Mouse (Mus musculus): ENCODE measurements around the gene Aoc2. TPM values are rescaled to one million over a fixed set of nuclear protein-coding genes. Genes with fewer than 3 reads are reported as not detected.

The Aoc2 gene
- total and polyA plus RNA-seq, 2 experiments from 2014 or later: 0.63 to 4.1 TPM

- no peaks in the 10 kb centered on the region for H3K36me3 ChIP-seq (ENCODE audit: insufficient read depth, low read length)
- H3K9me3 ChIP-seq (ENCODE audit: low read length): no peaks in the 10 kb centered on the region
- DNase-seq (ENCODE audit: low spot score): no peak
- H3K27ac ChIP-seq: no peak overlapping the region
- 42% methylated on average over 7 of the region's 7 CpGs for WGBS
- ATAC-seq: no peak
- H3K9ac ChIP-seq (replicated peaks; ENCODE audit: low read length): no peak overlapping the region
- peaks cover 18% of the 10 kb centered on the region for H3K4me1 ChIP-seq (ENCODE audit: insufficient read depth, low read length)
- no peak for TF ChIP-seq CTCF (IDR thresholded peaks at IDR 0.05; ENCODE audit: low read depth)
- no peaks in the 10 kb centered on the region for H3K27me3 ChIP-seq (ENCODE audit: insufficient read depth, low read length)
- H3K4me3 ChIP-seq (ENCODE audit: low read length): no peak overlapping the region
- H3K4me2 ChIP-seq (ENCODE audit: low read depth, low read length): no peak overlapping the region
These were observed 44.0 kb upstream of the Aoc2 start for GRCm38 (mm10) chr11:101280837-101281236.

DNA sequence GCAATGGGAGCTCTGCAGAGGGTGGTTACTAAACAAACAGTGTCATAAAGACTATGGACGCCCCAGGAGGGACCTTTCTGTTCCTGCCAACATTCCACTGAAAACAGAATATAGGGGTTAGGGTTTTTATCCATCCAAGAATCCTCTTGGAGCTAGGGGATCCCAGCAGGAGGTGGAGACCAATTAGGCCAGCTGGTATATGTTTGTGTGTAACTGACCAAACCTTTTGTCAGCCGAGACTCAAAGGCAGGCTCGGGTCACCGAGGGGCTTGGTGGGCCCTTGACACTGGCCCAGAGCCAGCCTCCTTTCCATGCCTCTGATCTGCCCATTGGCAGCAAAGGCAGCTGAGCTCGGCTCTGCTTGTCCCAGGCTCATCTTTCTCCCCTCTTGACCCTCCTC, 42.0 kb upstream of the Aoc2 start:
- Histone ChIP-seq H3K4me2 (ENCODE audit: low read depth, low read length) (no peak overlapping the region), H3K4me3 (ENCODE audit: low read length) (no peak overlapping the region), H3K9me3 (ENCODE audit: low read length) (no peaks in the 10 kb centered on the region), H3K27me3 (ENCODE audit: insufficient read depth, low read length) (no peaks in the 10 kb centered on the region), H3K27ac (no peak overlapping the region), H3K4me1 (ENCODE audit: insufficient read depth, low read length) (peaks cover 4% of the 10 kb centered on the region), H3K9ac (replicated peaks; ENCODE audit: low read length) (no peak overlapping the region), H3K36me3 (ENCODE audit: insufficient read depth, low read length) (peaks cover 4% of the 10 kb centered on the region; the same call in 1 of the 2 replicates)
- no peak for ATAC-seq
- DNase-seq (ENCODE audit: low spot score): no peak
- WGBS: 34% methylated on average over 5 of the region's 5 CpGs
- no peak for TF ChIP-seq CTCF (IDR thresholded peaks at IDR 0.05; ENCODE audit: low read depth)

- no peaks in the 10 kb centered on the region for H3K27me3 ChIP-seq (ENCODE audit: insufficient read depth, low read length)
- no peak for TF ChIP-seq CTCF (IDR thresholded peaks at IDR 0.05; ENCODE audit: low read depth)
- no peak overlapping the region for H3K4me2 ChIP-seq (ENCODE audit: low read depth, low read length)
- H3K4me1 ChIP-seq (ENCODE audit: insufficient read depth, low read length): no peaks in the 10 kb centered on the region
- H3K36me3 ChIP-seq (ENCODE audit: insufficient read depth, low read length): peaks cover 6% of the 10 kb centered on the region
- H3K27ac ChIP-seq: no peak overlapping the region
- no peak overlapping the region for H3K4me3 ChIP-seq (ENCODE audit: low read length)
- H3K9ac ChIP-seq (replicated peaks; ENCODE audit: low read length): no peak overlapping the region
- ATAC-seq (no peak), DNase-seq (ENCODE audit: low spot score) (no peak)
- no peaks in the 10 kb centered on the region for H3K9me3 ChIP-seq (ENCODE audit: low read length)
- WGBS: 57% methylated on average over 4 of the region's 4 CpGs
These were observed 41.1 kb upstream of the Aoc2 start for GRCm38 (mm10) chr11:101283805-101284204.

- no peaks in the 10 kb centered on the region for H3K27me3 ChIP-seq (ENCODE audit: insufficient read depth, low read length)
- H3K9ac ChIP-seq (replicated peaks; ENCODE audit: low read length): no peak overlapping the region
- no peaks in the 10 kb centered on the region for H3K9me3 ChIP-seq (ENCODE audit: low read length)
- no peak for TF ChIP-seq CTCF (IDR thresholded peaks at IDR 0.05; ENCODE audit: low read depth)
- ATAC-seq (no peak), DNase-seq (ENCODE audit: low spot score) (no peak)
- H3K36me3 ChIP-seq (ENCODE audit: insufficient read depth, low read length): peaks cover 25% of the 10 kb centered on the region
- no peak overlapping the region for H3K4me2 ChIP-seq (ENCODE audit: low read depth, low read length)
- H3K4me1 ChIP-seq (ENCODE audit: insufficient read depth, low read length): no peaks in the 10 kb centered on the region
- H3K4me3 ChIP-seq (ENCODE audit: low read length): no peak overlapping the region
- no peak overlapping the region for H3K27ac ChIP-seq
- 84% methylated on average over 9 of the region's 9 CpGs for WGBS
These were observed 37.6 kb upstream of the Aoc2 start for GRCm38 (mm10) chr11:101287306-101287705.

DNA sequence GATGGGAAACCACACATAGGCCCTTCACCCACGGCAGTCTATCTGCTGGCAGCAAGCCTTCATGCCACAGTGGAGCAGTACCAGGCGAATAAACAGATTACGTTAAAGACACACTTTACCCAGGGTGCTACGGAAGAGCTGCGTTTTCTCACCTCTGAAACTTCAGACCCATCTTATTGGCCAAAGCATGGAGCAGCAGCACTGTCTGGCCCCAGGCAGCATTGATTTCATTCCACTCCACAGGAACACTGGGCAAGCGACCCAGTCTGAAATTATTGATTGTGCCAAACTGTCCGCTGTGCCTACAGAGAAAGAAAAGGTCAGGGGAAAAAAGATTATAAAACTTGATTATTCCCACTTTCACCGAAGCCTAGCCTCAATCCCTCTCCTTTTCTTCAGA, 33.6 kb upstream of the Aoc2 start:
- H3K4me3 ChIP-seq (ENCODE audit: low read length): no peak overlapping the region
- H3K4me1 ChIP-seq (ENCODE audit: insufficient read depth, low read length): no peaks in the 10 kb centered on the region
- DNase-seq (ENCODE audit: low spot score): no peak
- no peak overlapping the region for H3K9ac ChIP-seq (replicated peaks; ENCODE audit: low read length)
- WGBS: 95% methylated on average over 8 of the region's 8 CpGs
- H3K27ac ChIP-seq: no peak overlapping the region
- no peaks in the 10 kb centered on the region for H3K9me3 ChIP-seq (ENCODE audit: low read length)
- no peak for TF ChIP-seq CTCF (IDR thresholded peaks at IDR 0.05; ENCODE audit: low read depth)
- H3K4me2 ChIP-seq (ENCODE audit: low read depth, low read length): no peak overlapping the region
- H3K36me3 ChIP-seq (ENCODE audit: insufficient read depth, low read length): peaks cover 51% of the 10 kb centered on the region
- H3K27me3 ChIP-seq (ENCODE audit: insufficient read depth, low read length): no peaks in the 10 kb centered on the region
- ATAC-seq: no peak

- 88% methylated on average over 8 of the region's 8 CpGs for WGBS
- Histone ChIP-seq H3K9me3 (ENCODE audit: low read length) (no peaks in the 10 kb centered on the region), H3K27me3 (ENCODE audit: insufficient read depth, low read length) (no peaks in the 10 kb centered on the region), H3K27ac (no peak overlapping the region), H3K9ac (replicated peaks; ENCODE audit: low read length) (no peak overlapping the region), H3K36me3 (ENCODE audit: insufficient read depth, low read length) (peaks cover 45% of the 10 kb centered on the region), H3K4me3 (ENCODE audit: low read length) (no peak overlapping the region), H3K4me2 (ENCODE audit: low read depth, low read length) (no peak overlapping the region), H3K4me1 (ENCODE audit: insufficient read depth, low read length) (no peaks in the 10 kb centered on the region)
- ATAC-seq (no peak), DNase-seq (ENCODE audit: low spot score) (no peak)
- TF ChIP-seq CTCF (IDR thresholded peaks at IDR 0.05; ENCODE audit: low read depth): no peak
These were observed 29.7 kb upstream of the Aoc2 start for GRCm38 (mm10) chr11:101295191-101295590.

DNA sequence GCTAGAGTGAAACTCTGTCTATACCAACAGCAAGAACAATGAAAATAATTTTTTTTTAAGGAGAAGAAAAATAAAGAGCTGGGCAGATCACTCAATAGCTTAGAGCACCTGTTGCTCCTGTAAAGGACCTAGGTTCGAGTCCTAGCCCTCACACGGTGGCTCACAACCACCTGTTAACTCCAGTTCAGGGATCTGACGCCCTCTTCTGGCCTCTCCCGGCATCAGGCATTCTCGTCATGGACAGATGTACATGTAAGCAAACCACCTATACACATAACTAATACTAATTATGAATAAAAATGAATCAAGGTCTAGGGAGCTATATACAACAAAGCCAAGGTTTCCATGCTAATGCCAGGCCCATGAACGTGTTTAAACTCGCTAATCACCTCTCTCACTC, 24.0 kb upstream of the Aoc2 start:
- Histone ChIP-seq H3K9ac (replicated peaks; ENCODE audit: low read length) (peak overlapping the region; percentile 86), H3K4me3 (ENCODE audit: low read length) (peak overlapping the region; percentile 93), H3K4me2 (ENCODE audit: low read depth, low read length) (peak overlapping the region; percentile 99), H3K4me1 (ENCODE audit: insufficient read depth, low read length) (peaks cover 10% of the 10 kb centered on the region), H3K36me3 (ENCODE audit: insufficient read depth, low read length) (peaks cover 15% of the 10 kb centered on the region; the same call in 1 of the 2 replicates), H3K27ac (no peak overlapping the region), H3K27me3 (ENCODE audit: insufficient read depth, low read length) (no peaks in the 10 kb centered on the region), H3K9me3 (ENCODE audit: low read length) (no peaks in the 10 kb centered on the region)
- 70% methylated on average over 7 of the region's 7 CpGs for WGBS
- ATAC-seq (no peak), DNase-seq (ENCODE audit: low spot score) (no peak)
- peak; percentile 30; the same call in 1 of the 2 replicates for TF ChIP-seq CTCF (IDR thresholded peaks at IDR 0.05; ENCODE audit: low read depth)

All from hindbrain, postnatal 0 days (tissue).